Comparison of ENCODE assay signal across 24 mouse cellular contexts in genomic region chr3:157224920-157225319, GRCm38 (mm10).
DNase-seq lines count a peak whose midpoint lies in the region; ATAC-seq lines count a peak whose summit lies in the region.
"Had no signal": no experiment of that assay in that cellular context is flagged by ENCODE, and none has a peak within 500 bp of the region (broad histone marks: within the 10 kb centered on the region; RNA-seq: fewer than 3 reads in every experiment).

No protein-coding gene starts in this region.

- no peak overlapping the region for H3K4me3 ChIP-seq in midbrain, embryonic 13.5 days (replicated peaks)
- no peak overlapping the region for H3K4me3 ChIP-seq in midbrain, embryonic 16.5 days (ENCODE audit: low read depth, low read length)
- no peak overlapping the region for H3K4me3 ChIP-seq in neural tube, embryonic 11.5 days (ENCODE audit: low read depth, low read length)
- H3K4me3 ChIP-seq: embryonic facial prominence, embryonic 10.5 days; embryonic facial prominence, embryonic 13.5 days; erythroblast, embryonic 14.5 days; forebrain, embryonic 12.5 days; gastrocnemius, adult 2 months; hindbrain, embryonic 10.5 days; hindbrain, embryonic 15.5 days; intestine, embryonic 15.5 days had no signal

- no peak overlapping the region for H3K9ac ChIP-seq in midbrain, embryonic 13.5 days (replicated peaks)
- no peak overlapping the region for H3K9ac ChIP-seq in midbrain, embryonic 16.5 days (ENCODE audit: low read depth, low read length)
- H3K9ac ChIP-seq in neural tube, embryonic 11.5 days (ENCODE audit: low read length), result no peak overlapping the region
- H3K9ac ChIP-seq: embryonic facial prominence, embryonic 13.5 days; forebrain, embryonic 12.5 days; hindbrain, embryonic 15.5 days; intestine, embryonic 15.5 days had no signal

- peak overlapping the region; percentile 44 for H3K27ac ChIP-seq in midbrain, embryonic 13.5 days
- no peak overlapping the region for H3K27ac ChIP-seq in midbrain, embryonic 16.5 days (ENCODE audit: low read length)
- H3K27ac ChIP-seq in neural tube, embryonic 11.5 days (ENCODE audit: low read depth, low read length), result no peak overlapping the region
- H3K27ac ChIP-seq: embryonic facial prominence, embryonic 10.5 days; embryonic facial prominence, embryonic 13.5 days; forebrain, embryonic 12.5 days; gastrocnemius, adult 2 months; hindbrain, embryonic 10.5 days; hindbrain, embryonic 15.5 days; intestine, embryonic 15.5 days had no signal

- peak; percentile 41 for DNase-seq in embryo, embryonic 10.5 days (ENCODE audit: low spot score)
- no peak for DNase-seq in embryo, embryonic 11 days
- DNase-seq in neural tube, embryonic 11.5 days (ENCODE audit: low spot score), result peak; percentile 30
- no peak for DNase-seq in neural tube, embryonic 10.5 days (ENCODE audit: extremely low spot score, low spot score)
- DNase-seq: adrenal gland, adult 8-10 months; adrenal gland, postnatal 25 days; cerebellum, adult 18-20 months; cerebellum, adult 9-10 months; cerebellum, postnatal 14 days; gastrocnemius, adult 2 months; gastrocnemius, postnatal 14 days; heart, adult 11 months had no signal

- H3K27me3 ChIP-seq in midbrain, embryonic 13.5 days, result no peaks in the 10 kb centered on the region
- no peaks in the 10 kb centered on the region for H3K27me3 ChIP-seq in midbrain, embryonic 16.5 days (ENCODE audit: control insufficient read depth, insufficient read depth, low read depth, low read length)
- no peaks in the 10 kb centered on the region for H3K27me3 ChIP-seq in neural tube, embryonic 11.5 days (ENCODE audit: control insufficient read depth, insufficient read depth, low read length)
- H3K27me3 ChIP-seq: embryonic facial prominence, embryonic 13.5 days; forebrain, embryonic 12.5 days; hindbrain, embryonic 15.5 days; intestine, embryonic 15.5 days had no signal

- ATAC-seq in midbrain, embryonic 13.5 days, result peak; percentile 58; the same call in 1 of the 2 replicates
- no peak for ATAC-seq in midbrain, embryonic 16.5 days
- peak; percentile 64; the same call in 1 of the 2 replicates for ATAC-seq in neural tube, embryonic 11.5 days (ENCODE audit: insufficient read depth, low FRiP score, low TSS enrichment)
- ATAC-seq: activated CD4-positive, CD25-positive, alpha-beta regulatory T cell, adult 4 months; forebrain, embryonic 16.5 days; intestine, embryonic 15.5 days had no signal

- no peaks in the 10 kb centered on the region for H3K9me3 ChIP-seq in midbrain, embryonic 13.5 days
- H3K9me3 ChIP-seq in midbrain, embryonic 16.5 days (replicated peaks; ENCODE audit: control insufficient read depth, low read length, poor library complexity, severe bottlenecking), result no peaks in the 10 kb centered on the region
- H3K9me3 ChIP-seq in neural tube, embryonic 11.5 days (ENCODE audit: control insufficient read depth, low read length), result no peaks in the 10 kb centered on the region
- H3K9me3 ChIP-seq: embryonic facial prominence, embryonic 10.5 days; embryonic facial prominence, embryonic 13.5 days; forebrain, embryonic 12.5 days; hindbrain, embryonic 10.5 days; hindbrain, embryonic 15.5 days; intestine, embryonic 15.5 days had no signal

- H3K4me1 ChIP-seq in midbrain, embryonic 13.5 days (replicated peaks), result no peaks in the 10 kb centered on the region
- no peaks in the 10 kb centered on the region; the same call in 1 of the 2 replicates for H3K4me1 ChIP-seq in midbrain, embryonic 16.5 days (ENCODE audit: control insufficient read depth, insufficient read depth, low read length)
- no peaks in the 10 kb centered on the region for H3K4me1 ChIP-seq in neural tube, embryonic 11.5 days (ENCODE audit: control insufficient read depth, insufficient read depth, low read length)
- H3K4me1 ChIP-seq: embryonic facial prominence, embryonic 10.5 days; embryonic facial prominence, embryonic 13.5 days; forebrain, embryonic 12.5 days; hindbrain, embryonic 10.5 days; hindbrain, embryonic 15.5 days; intestine, embryonic 15.5 days had no signal

- no peaks in the 10 kb centered on the region for H3K36me3 ChIP-seq in midbrain, embryonic 13.5 days
- H3K36me3 ChIP-seq in midbrain, embryonic 16.5 days (ENCODE audit: control insufficient read depth, insufficient read depth, low read length), result no peaks in the 10 kb centered on the region
- no peaks in the 10 kb centered on the region for H3K36me3 ChIP-seq in neural tube, embryonic 11.5 days (ENCODE audit: control insufficient read depth, insufficient read depth, low read length)
- H3K36me3 ChIP-seq: embryonic facial prominence, embryonic 10.5 days; embryonic facial prominence, embryonic 13.5 days; forebrain, embryonic 12.5 days; hindbrain, embryonic 10.5 days; hindbrain, embryonic 15.5 days; intestine, embryonic 15.5 days had no signal

- 46% methylated on average over 4 of the region's 4 CpGs for WGBS in midbrain, embryonic 13.5 days
- WGBS in midbrain, embryonic 16.5 days, result 40% methylated on average over 4 of the region's 4 CpGs
- WGBS in neural tube, embryonic 11.5 days, result 38% methylated on average over 4 of the region's 4 CpGs

- H3K4me2 ChIP-seq in midbrain, embryonic 13.5 days (replicated peaks), result no peak overlapping the region
- no peak overlapping the region for H3K4me2 ChIP-seq in midbrain, embryonic 16.5 days (ENCODE audit: low read length)
- no peak overlapping the region for H3K4me2 ChIP-seq in neural tube, embryonic 11.5 days (ENCODE audit: low read depth)
- H3K4me2 ChIP-seq: embryonic facial prominence, embryonic 13.5 days; forebrain, embryonic 12.5 days; heart, embryonic 11.5 days; hindbrain, embryonic 15.5 days; intestine, embryonic 15.5 days had no signal

Comparison
In these comparisons a context has a peak if more than half of its experiments do, and no peak if none do; other contexts are left out.
1. DNase-seq: peak in embryo, embryonic 10.5 days (single experiment) and neural tube, embryonic 11.5 days (single experiment); none in embryo, embryonic 11 days (single experiment) and neural tube, embryonic 10.5 days (single experiment).